Mouse (Mus musculus) common myeloid progenitor, adult 5-6 weeks (primary cell): ENCODE results near the gene Fbxo30. TPM values are rescaled to one million over a fixed set of nuclear protein-coding genes. Genes with fewer than 3 reads are reported as not detected.

Experiments used
- ATAC-seq: replicated peaks from 2 replicates; pipeline ENCODE4 v1.8.0; 2016; ENCODE audit warnings: low read depth, mild to moderate bottlenecking, moderate TSS enrichment, inconsistent platforms; ENCODE audit not compliant: poor library complexity, severe bottlenecking
- total RNA-seq: library from RNA; stranded (forward); fragments of 200-1000, 187-1606 nt; gene quantifications from 2 replicates; pipeline ENCODE4 v1.2.3, GENCODE M21; 2017

Fbxo30 gene
- total RNA-seq, 1 experiment from 2014 or later: 19.8 TPM

- ATAC-seq: no peak
Measured at GRCm38 (mm10) chr10:11319446-11319970, 38.4 kb downstream of the Fbxo30 start.

GRCm38 (mm10) chr10:11322316-11322715 lies 41.2 kb downstream of the Fbxo30 start:
- ATAC-seq: no peak

- peak; percentile 97 for ATAC-seq
Measured at GRCm38 (mm10) chr10:11323202-11323898, 42.2 kb downstream of the Fbxo30 start.

GRCm38 (mm10) chr10:11326526-11326925 lies 45.4 kb downstream of the Fbxo30 start:
- no peak for ATAC-seq

- peak; percentile 95 for ATAC-seq
Measured at GRCm38 (mm10) chr10:11343205-11344141, 62.3 kb downstream of the Fbxo30 start, which contains the start of gene Epm2a. Epm2a (plus strand) TSS chr10:11343404.

- no peak for ATAC-seq
Measured at GRCm38 (mm10) chr10:11344536-11345468, 63.7 kb downstream of the Fbxo30 start.

Other genes starting within 250 kb of the Fbxo30 start
- gene Grm1, start 199.0 kb upstream of the Fbxo30 start, total RNA-seq: under 0.01 TPM in 1 of 2 replicates, not detected in the other
- 25.9 and 28.8 TPM in 2 replicates for gene Shprh, start 131.9 kb upstream of the Fbxo30 start, total RNA-seq
- gene Epm2a, start 62.1 kb downstream of the Fbxo30 start, total RNA-seq: 6.2 TPM in 2 replicates